Mouse (Mus musculus) heart, embryonic 11.5 days (tissue): ENCODE results near the gene Tubgcp2. TPM values are rescaled to one million over a fixed set of nuclear protein-coding genes. Genes with fewer than 3 reads are reported as not detected.
A peak's percentile ranks its signal among the peaks of the same experiment; 100 is the strongest.

ENCODE experiments used
- ATAC-seq: fragments of 200-750 bp; cut with Nextera tagmentation; replicated peaks from 2 replicates; pipeline ENCODE4 v1.8.0; 2017; ENCODE audit warnings: moderate library complexity; ENCODE audit not compliant: insufficient number of reproducible peaks, low FRiP score, low TSS enrichment
- H3K27ac ChIP-seq: fragments of 300-500 bp; sonication (generic); 2 replicates; pipeline ENCODE4 v1.5.1; 2014; ENCODE audit warnings: mild to moderate bottlenecking, low read depth, low read length
- H3K27me3 ChIP-seq: fragments of 300-500 bp; sonication (generic); 2 replicates; pipeline ENCODE4 v1.6.1; 2014; ENCODE audit warnings: mild to moderate bottlenecking, low read length, mixed read lengths; ENCODE audit not compliant: control insufficient read depth, insufficient read depth
- H3K36me3 ChIP-seq: fragments of 300-500 bp; sonication (generic); 2 replicates; pipeline ENCODE4 v1.6.1; 2014; ENCODE audit warnings: mild to moderate bottlenecking, low read length, moderate library complexity, mixed read lengths; ENCODE audit not compliant: control insufficient read depth, insufficient read depth
- H3K4me1 ChIP-seq: fragments of 300-500 bp; sonication (generic); 2 replicates; pipeline ENCODE4 v1.6.1; 2014; ENCODE audit warnings: low read length; ENCODE audit not compliant: control insufficient read depth, insufficient read depth
- H3K4me2 ChIP-seq: fragments of 300-500 bp; sonication (generic); 2 replicates; pipeline ENCODE4 v1.6.1; 2014; ENCODE audit warnings: mild to moderate bottlenecking, moderate library complexity
- H3K4me3 ChIP-seq: fragments of 300-500 bp; sonication (generic); 2 replicates; pipeline ENCODE4 v1.5.1; 2014; ENCODE audit warnings: low read depth, low read length
- H3K9ac ChIP-seq: fragments of 300-500 bp; sonication (generic); 2 replicates; pipeline ENCODE4 v1.6.1; 2014; ENCODE audit warnings: mild to moderate bottlenecking, low read depth, low read length, moderate library complexity
- H3K9me3 ChIP-seq: fragments of 300-500 bp; sonication (generic); replicated peaks from 2 replicates; pipeline ENCODE4 v1.6.1; 2016; ENCODE audit warnings: low read length; ENCODE audit not compliant: control insufficient read depth
- WGBS: fragments of 180-500 bp; shearing (Covaris S2); extraction: QIAGEN DNeasy Blood & Tissue Kit; methylation state at CpG from one replicate; pipeline ENCODE4 v1.1.7; 2014; ENCODE audit not compliant: insufficient replicate concordance; 5-methylcytosine and 5-hydroxymethylcytosine counted together
- polyA plus RNA-seq: library from polyadenylated mRNA; unstranded; fragments of >200 nt; fragmentation: Nextera tagmentation; extraction: Ambion mirVana; gene quantifications from 2 replicates; pipeline ENCODE4 v1.2.1, GENCODE M21; 2014

Tubgcp2 gene
- polyA plus RNA-seq = 37.3 and 42.1 TPM in 2 replicates

GRCm38 (mm10) chr7:140036281-140037170, at the start of gene Tubgcp2, which contains the start of gene Zfp511:
Gene Tubgcp2, minus strand, starts transcription at chr7:140036669.
Gene Zfp511, plus strand, starts transcription at chr7:140036391.
- Histone ChIP-seq H3K36me3 (peaks cover 11% of the 10 kb centered on the region), H3K9me3 (no peaks in the 10 kb centered on the region), H3K27ac (peak within 1 kb of the TSS; percentile 87), H3K4me1 (peaks cover 10% of the 10 kb centered on the region), H3K9ac (peak within 1 kb of the TSS; percentile 84), H3K27me3 (no peaks in the 10 kb centered on the region), H3K4me3 (peak within 1 kb of the TSS; percentile 77), H3K4me2 (peak within 1 kb of the TSS; percentile 95)
- WGBS = under 1% methylated on average over 69 of the region's 69 CpGs
- ATAC-seq = peak; percentile 98

- Histone ChIP-seq H3K36me3 (no peaks in the 10 kb centered on the region), H3K27me3 (peaks cover 44% of the 10 kb centered on the region), H3K4me1 (no peaks in the 10 kb centered on the region), H3K4me3 (no peak within 1 kb of the TSS), H3K9ac (no peak within 1 kb of the TSS), H3K9me3 (no peaks in the 10 kb centered on the region), H3K27ac (no peak within 1 kb of the TSS), H3K4me2 (no peak within 1 kb of the TSS)
- ATAC-seq = no peak
- WGBS = 8% methylated on average over 18 of the region's 18 CpGs
These were observed 45.8 kb upstream of the Tubgcp2 start, which contains the start of gene Caly for GRCm38 (mm10) chr7:140082242-140082678. Gene Caly, minus strand, starts transcription at chr7:140082548.

GRCm38 (mm10) chr7:140081408-140082241, 45.2 kb upstream of the Tubgcp2 start:
- no peaks in the 10 kb centered on the region for H3K9me3 ChIP-seq
- no peak overlapping the region for H3K4me3 ChIP-seq
- H3K27me3 ChIP-seq = peaks cover 44% of the 10 kb centered on the region
- no peaks in the 10 kb centered on the region for H3K4me1 ChIP-seq
- 22% methylated on average over 20 of the region's 20 CpGs for WGBS
- no peak overlapping the region for H3K4me2 ChIP-seq
- H3K9ac ChIP-seq = no peak overlapping the region
- no peak for ATAC-seq
- H3K27ac ChIP-seq = no peak overlapping the region
- no peaks in the 10 kb centered on the region for H3K36me3 ChIP-seq

- H3K4me1 ChIP-seq = no peaks in the 10 kb centered on the region
- H3K9me3 ChIP-seq = no peaks in the 10 kb centered on the region
- ATAC-seq = peak; percentile 46; the same call in 1 of the 2 replicates
- peak overlapping the region; percentile 45 for H3K4me2 ChIP-seq
- H3K27ac ChIP-seq = no peak overlapping the region
- peaks cover 44% of the 10 kb centered on the region for H3K27me3 ChIP-seq
- no peak overlapping the region for H3K4me3 ChIP-seq
- no peaks in the 10 kb centered on the region for H3K36me3 ChIP-seq
- 4% methylated on average over 24 of the region's 24 CpGs for WGBS
- H3K9ac ChIP-seq = no peak overlapping the region
These were observed 44.2 kb upstream of the Tubgcp2 start for GRCm38 (mm10) chr7:140080503-140081156.

GRCm38 (mm10) chr7:140078711-140079110, 42.2 kb upstream of the Tubgcp2 start:
- ATAC-seq = no peak
- Histone ChIP-seq H3K36me3 (no peaks in the 10 kb centered on the region), H3K4me3 (no peak overlapping the region), H3K4me2 (no peak overlapping the region), H3K27me3 (peaks cover 44% of the 10 kb centered on the region), H3K4me1 (no peaks in the 10 kb centered on the region), H3K9me3 (no peaks in the 10 kb centered on the region), H3K27ac (no peak overlapping the region), H3K9ac (no peak overlapping the region)
- 8% methylated on average over 5 of the region's 5 CpGs for WGBS

- ATAC-seq = no peak
- no peak overlapping the region for H3K4me2 ChIP-seq
- H3K9me3 ChIP-seq = no peaks in the 10 kb centered on the region
- no peaks in the 10 kb centered on the region for H3K36me3 ChIP-seq
- H3K9ac ChIP-seq = no peak overlapping the region
- 73% methylated on average over 6 of the region's 6 CpGs for WGBS
- no peak overlapping the region for H3K4me3 ChIP-seq
- no peak overlapping the region for H3K27ac ChIP-seq
- H3K27me3 ChIP-seq = peaks cover 45% of the 10 kb centered on the region
- H3K4me1 ChIP-seq = no peaks in the 10 kb centered on the region
These were observed 41.2 kb upstream of the Tubgcp2 start for GRCm38 (mm10) chr7:140077698-140078097.

- Histone ChIP-seq H3K27me3 (peaks cover 34% of the 10 kb centered on the region), H3K36me3 (no peaks in the 10 kb centered on the region), H3K9ac (peak overlapping the region; percentile 58), H3K4me1 (no peaks in the 10 kb centered on the region), H3K27ac (no peak overlapping the region), H3K4me2 (peak overlapping the region; percentile 65), H3K9me3 (0 out of 2 replicates have a peak, but pooled peaks cover 3% of the 10 kb centered on the region), H3K4me3 (peak overlapping the region; percentile 32)
- 26% methylated on average over 39 of the region's 39 CpGs for WGBS
- ATAC-seq = 0 out of 2 replicates have a peak, but pooled peaks have one; percentile 6
These were observed 33.7 kb upstream of the Tubgcp2 start for GRCm38 (mm10) chr7:140070042-140070711.
